Mouse (Mus musculus): Measurements from ENCODE around the gene Uaca. TPM values are rescaled to one million over a fixed set of nuclear protein-coding genes. Genes with fewer than 3 reads are reported as not detected.

Uaca gene
- total RNA-seq, 2 experiments from 2014 or later: 5.6 to 7.0 TPM

DNA sequence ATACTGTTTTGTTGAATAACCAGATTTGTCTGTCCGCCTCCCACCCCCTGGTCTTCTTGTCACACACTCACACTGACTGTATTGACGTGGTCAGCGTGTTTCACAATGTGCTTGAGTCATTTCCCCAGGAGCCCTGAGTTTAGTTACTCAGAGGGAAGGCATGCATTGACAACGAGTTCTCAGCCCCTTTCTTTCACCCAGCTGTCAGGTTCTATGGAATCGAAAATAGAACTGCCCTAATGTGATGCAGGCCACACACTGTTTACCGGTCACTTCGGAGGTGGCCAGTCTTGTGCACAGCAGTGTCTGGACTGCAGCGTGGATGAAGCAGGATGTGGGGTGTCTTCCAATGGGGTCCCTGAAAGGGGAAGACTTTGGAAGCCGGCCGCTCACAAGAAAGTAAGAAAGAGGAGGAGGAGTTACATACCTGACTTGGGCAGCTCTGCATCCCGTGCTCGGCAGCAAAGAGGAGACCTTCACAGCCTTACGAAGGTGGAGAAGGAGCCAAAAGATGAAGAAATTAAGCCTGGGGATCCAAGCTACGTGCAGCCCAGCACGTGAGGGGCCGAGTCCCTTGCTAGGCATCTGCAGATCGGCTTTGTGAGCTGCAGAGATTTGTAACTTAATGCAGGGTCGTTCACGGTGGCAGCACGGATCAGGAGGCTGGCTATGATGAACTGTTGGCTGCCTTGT, 43.3 kb downstream of the Uaca start:
- no peak for DNase-seq

DNA sequence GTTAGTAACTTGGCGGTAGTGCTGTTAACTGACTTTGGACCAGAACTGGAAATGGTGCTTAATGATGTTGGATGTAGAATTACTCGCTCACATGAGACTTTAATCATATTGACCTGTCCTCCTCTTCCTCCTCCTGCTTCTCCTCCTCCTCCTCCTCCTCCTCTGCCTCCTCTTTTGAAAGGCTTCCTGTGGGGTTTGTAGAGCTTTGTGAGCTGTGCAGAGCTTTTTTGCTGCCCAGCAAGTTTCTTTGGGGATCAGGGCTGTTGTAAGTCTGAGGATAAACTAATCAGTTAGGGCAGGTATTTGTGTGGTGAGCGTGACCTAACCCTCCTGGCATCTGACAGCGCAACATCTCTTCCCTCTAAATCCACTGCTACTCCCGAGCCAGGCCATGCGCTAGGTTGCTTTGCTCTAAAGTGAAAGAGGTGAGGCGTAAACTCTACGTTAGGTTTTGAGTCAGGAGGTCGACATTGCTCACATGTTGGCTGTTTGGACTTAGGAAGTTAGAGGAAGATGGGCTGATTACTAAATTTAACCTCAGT, 44.1 kb downstream of the Uaca start:
- no peak for DNase-seq

DNA sequence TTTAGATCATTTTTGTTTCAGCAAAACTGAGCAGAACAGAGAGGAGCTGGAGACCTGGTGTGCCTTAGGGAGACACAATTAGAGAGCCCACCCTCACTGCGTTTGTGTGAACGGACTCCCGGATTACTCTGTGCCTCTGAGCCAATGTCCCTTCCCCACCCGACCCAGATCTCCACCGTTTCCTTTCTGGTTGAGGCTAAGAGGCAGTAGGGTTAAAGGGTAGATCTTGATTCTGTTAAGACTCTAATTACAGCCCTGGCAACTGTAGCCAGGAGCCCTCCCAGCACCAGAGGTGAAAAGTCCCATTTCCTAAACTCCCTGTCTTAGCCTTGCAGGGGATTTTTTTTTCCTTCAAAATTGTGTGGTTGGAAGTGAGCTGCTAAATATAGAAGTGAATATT, 47.1 kb downstream of the Uaca start:
- DNase-seq: no peak

DNA sequence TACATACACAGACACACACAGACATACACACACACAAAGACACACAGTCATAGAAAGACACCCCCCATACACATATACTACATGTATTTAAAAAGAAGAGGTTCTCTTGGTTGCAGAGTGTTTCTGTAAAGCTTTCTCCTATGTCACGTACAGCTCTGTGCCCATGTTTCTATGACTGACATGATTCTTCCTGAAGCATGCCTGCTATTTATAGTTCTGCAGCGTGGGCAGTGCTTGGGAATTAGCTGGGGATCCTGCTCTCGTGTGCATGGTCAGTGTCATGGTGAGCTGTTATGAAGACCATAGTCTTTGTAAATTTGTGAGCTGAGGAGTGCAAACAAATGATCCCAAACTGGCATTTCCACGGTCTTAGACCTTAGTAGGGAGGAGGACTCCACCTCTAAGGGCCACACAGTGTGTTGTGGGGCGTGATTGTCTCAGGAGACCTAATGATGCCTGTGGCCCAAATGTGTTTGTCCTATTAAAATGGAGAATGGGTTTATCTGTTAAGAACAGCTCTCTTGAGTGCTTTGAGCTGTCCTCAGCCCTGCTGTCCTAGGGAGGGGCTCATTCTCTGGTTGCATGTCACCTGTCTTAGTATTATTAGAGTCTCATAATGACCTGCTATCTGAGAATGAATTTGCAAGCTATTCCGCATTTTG, 49.2 kb downstream of the Uaca start:
- no peak for DNase-seq

DNA sequence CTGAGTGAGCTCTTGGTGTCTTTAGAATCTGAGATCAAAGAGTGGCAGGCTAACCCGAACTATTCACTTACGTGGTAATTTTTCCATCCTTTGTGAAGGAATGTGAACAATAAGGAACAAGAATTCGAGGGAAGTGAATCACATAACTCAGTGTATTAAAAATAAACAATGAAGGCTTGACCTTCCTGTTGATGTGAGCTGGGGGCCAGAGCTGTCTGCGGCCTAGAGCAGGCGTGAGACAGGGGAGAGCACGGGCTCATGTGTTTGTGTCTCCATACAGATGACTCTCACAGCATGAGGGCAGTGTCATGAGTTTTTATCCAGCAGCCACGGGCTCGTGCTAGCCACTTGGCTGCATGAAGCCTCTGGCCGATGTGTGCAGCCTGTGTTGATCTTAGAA, 54.4 kb downstream of the Uaca start:
- no peak for DNase-seq

DNA sequence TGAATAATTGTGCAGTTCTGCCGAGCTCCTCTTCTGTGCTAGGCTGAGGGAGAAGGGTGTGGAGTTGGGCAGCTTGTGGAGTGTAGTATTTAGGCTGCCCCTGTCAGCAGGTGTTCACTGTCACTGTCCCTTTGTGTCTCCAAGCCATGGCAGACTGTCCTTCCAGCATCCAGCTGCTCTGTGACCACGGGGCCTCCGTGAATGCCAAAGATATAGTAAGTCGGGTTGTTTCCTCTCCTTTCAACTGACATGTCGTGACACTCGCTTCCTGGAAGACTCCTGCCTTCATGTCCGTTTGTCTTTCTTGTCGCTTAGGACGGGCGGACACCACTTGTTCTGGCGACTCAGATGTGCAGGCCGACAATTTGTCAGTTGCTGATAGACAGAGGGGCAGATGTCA, 55.6 kb downstream of the Uaca start:
- no peak for DNase-seq

DNA sequence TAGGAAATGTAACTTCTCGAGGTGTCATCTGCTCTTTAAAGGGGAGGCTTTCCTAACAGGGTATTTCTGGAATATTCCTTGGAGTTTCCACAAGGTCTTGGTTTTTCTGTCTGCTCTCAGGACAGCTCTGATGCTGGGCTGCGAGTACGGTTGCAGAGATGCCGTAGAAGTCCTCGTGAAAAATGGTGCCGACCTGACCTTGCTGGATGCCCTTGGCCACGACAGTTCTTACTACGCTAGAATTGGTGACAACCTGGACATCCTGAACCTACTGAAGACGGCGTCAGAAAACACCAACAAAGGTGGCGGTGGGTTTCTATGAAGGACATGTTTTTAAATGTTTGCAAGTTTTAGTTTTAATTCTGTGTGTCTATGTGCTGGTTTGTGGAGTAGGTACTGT, 59.9 kb downstream of the Uaca start:
- DNase-seq: no peak

DNA sequence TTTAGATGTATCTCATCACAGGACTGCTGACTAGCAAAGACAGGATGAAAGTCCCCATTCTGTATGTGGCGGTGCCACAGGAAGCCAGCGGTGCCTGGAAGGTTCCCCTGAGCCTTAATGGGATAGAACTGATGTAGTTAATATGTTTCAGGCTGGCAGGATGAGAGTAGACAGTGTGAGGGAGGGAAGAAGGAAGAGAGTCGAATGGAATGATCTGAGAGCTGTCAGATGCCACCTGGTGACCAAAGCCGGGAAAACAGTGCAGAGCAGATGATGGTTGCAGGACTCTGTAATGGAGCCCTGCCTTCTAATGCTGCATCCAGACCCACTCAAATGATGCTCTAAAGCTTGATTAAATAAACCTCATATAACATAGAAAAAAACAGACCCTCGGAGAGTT, 63.5 kb downstream of the Uaca start:
- peak; percentile 65 to 67 for DNase-seq

DNA sequence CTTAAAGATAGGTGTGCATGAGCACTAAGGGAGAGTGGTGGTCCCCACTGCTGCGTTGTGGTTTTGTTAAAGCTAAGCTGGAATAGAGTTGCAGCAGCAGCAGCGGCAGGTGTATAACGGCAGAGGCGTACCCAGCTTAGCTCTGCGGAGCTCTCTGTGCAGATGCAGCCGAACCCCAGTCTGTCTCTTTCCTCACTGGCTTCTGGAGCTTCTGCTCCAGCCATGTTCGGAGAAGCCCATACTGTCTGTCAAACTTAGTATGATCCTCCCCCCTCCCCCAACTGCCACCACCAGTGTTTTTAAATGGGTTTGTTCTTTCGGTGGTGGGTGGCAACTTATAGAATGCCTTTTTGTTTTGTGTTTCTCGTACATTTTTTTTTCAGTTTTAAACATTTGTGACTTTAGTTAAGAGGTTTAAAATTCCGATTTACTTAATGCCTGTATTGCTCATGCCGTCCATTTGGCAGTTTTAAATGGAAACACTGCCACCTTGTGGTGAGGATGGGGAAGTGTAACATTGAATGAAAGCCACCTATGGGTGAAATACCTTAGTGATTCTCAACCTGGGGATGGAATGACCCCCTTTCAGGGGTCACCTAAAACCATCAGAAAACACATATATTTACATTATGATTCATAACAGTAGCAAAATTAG, 64.1 kb downstream of the Uaca start:
- no peak for DNase-seq

DNA sequence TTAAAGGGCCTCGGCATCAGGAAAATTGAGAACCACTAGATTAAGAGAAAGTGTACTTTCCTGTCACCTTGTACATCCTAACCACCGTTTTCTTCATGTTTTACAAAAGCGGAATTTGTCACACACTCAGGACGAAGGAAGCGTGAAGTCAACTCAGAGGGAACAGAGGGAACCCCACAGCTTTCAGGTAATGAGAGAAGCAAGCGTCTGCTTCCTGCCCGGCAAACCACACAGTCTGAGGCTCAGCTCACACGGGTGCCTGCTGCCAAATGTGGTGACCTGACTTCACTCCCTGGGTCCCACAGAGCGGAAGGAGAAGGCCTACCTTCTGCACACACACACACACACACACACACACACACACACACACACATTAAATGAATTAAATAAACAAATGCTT, 64.7 kb downstream of the Uaca start:
- DNase-seq: no peak

DNA sequence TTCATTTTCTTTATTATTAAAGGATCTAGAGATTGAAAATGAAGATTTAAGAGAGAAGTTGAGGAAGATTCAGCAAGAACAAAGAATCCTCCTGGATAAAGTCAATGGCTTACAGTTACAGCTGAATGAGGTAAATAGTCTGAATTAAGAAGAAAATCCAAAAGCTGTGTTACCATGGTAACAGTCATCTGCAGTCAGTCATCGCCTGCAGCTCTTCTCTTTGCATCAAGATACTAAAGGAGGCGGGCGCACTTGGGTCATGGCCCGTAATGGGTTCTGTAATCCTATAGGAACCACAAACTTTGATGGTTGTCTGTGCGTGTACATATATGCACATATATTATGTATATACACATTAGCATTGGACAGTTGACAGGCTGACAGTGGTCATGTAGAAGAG, 66.7 kb downstream of the Uaca start:
- DNase-seq: no peak

DNA sequence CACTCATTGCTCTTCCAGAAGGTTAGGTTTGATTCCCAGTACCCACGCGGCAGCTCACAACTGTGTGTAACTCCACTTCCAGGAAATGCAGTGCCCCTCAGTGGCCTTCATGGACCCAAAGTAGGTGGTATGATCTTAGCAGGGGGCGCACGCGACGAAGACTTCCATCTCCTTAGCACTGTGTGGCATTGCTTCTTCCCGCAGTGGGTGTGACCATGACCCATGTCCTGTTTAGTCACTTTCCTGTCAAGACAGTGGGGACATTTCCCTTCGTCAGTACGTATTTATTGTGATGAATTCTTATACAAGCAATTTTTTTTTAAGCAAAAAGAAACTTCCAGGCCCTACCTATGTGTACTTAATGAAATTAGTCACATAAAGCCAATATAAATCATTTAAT, 70.3 kb downstream of the Uaca start:
- no peak for DNase-seq

DNA sequence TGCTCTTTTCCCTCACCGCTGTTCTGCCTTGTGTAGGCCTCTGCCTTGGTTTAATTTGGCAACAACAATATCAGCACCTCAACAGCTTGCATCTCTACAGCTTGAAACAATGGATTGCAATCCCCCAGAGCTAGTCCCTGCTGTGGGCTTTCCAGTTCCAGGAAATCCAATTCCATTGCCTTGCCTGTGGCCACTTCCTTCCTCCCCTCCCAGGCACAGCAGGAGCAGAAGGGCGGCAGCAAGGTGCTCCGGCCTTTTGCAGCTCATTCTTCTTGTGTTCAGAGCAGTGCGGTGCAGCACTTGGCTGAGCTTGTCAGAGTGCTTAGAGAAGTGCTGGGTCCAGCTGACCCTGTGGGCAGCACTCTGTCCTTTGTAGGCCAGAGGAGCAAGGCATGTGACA, 71.5 kb downstream of the Uaca start:
- no peak for DNase-seq

DNA sequence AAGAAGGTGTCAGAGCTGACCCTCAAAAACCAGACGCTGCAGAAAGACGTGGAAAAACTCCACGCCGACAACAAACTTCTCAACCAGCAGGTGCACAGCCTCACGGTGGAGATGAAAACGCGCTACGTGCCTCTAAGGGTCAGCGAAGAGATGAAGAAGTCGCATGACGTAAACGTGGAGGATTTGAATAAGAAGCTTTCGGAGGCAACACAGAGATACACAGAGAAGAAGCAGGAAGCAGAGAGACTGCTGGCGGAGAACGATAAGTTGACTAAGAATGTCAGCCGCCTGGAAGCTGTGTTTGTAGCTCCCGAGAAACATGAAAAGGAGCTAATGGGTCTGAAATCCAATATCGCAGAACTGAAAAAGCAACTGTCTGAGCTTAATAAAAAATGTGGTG, 76.1 kb downstream of the Uaca start:
- DNase-seq: no peak

DNA sequence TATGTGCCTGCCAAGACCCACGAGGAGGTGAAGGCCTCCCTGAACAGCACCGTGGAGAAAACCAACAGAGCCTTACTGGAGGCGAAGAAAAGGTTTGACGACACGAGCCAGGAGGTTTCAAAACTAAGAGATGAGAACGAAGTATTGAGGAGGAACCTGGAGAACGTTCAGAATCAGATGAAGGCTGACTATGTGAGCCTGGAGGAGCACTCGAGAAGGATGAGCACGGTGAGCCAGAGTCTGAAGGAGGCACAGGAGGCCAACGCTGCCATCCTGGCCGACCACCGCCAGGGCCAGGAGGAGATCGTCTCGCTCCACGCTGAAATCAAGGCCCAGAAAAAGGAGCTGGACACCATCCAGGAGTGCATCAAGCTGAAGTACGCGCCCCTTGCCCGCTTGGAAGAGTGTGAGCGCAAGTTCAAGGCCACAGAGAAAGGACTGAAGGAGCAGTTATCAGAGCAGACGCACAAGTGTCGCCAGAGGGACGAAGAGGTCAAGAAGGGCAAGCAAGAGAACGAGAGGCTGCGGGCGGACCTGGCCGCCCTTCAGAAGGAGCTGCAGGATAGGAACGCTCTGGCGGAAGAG, 76.7 kb downstream of the Uaca start:
- DNase-seq: no peak

DNA sequence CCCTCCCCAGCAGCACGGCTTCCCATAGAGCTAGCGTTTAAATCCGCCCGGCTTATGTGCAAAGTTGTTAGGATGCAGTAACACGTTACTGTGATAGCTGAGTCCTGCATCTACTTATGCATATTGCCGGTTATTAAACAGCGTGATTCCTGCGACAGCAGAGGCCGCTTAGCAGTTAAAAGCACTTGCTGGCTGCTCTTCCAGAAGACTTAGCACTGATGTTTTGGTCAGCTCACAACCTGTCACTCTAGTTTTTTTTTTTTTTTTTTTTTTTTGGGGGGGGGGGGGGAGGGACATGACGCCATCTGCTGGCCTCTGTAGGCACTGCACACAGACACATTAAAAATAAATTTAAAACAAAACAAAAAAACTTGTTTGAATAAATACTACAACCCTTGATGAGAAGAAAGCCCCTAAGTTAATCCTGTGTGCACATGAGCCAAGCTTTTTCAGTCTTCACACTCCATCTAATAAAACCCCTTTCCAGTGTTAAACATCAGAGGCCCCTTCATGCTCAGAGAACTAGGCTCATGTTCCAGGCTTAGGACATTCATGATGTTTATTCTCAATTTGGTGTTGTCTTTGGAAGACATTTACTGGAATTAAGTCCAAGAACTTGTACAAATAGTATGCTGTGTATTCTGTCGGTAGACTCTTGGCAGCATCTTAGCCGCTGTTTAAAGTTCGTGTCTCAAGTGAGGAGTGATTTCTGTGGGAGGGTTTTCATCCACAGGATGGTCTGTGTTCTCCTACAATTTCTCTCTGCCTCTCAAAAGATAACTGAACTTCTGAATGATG, 79.1 kb downstream of the Uaca start:
- DNase-seq: no peak

DNA sequence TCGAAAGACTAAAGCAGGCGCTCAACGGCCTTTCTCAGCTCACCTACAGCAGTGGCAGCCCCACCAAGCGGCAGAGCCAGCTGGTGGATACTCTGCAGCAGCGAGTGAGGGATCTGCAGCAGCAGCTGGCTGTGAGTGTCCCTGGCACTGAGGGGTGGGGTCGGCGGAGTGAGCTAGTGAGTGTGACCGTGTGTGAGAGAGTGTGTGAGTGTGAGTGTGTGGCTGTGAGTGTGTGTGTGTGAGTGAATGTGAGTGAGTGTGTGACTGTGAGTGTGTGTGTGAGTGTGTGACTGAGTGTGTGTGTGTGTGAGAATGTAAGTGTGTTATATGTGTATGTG, 79.7 kb downstream of the Uaca start:
- no peak for DNase-seq

DNA sequence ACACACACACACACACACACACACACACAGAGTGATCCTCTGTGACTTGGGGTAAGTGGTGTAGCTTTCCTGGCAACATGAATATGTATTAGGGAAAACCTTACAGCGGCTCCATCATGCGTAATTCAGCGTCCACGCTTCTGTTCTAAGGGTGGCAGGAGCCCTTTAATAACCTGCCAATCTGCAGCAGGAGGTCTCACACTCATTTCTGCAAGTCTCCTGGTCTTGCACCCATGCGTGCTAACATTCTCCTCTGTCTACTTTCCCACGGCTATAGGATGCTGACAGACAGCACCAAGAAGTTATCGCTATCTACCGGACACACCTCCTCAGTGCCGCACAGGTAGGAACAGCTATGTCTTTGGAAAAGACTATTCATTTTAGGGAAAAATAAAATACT, 81.7 kb downstream of the Uaca start:
- no peak for DNase-seq

DNA sequence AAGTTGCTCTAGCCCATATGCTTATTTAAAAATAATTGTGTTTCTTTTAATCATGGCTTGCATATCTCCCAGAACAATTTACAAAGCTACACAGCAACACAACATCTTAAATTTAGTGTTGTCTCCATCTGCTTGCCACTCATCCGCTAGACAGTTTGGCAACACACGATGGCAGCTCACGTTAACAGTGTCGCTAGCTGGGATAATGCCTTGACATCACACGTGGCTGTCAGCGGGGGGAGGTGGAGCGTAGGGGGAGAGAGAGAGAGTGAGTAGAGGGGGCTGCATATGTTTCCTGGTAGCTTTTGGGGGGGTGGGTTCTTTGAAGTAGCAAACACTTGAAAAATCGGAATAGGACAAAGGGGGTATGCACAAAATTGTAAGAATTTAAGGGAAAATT, 82.2 kb downstream of the Uaca start:
- DNase-seq: no peak

DNA sequence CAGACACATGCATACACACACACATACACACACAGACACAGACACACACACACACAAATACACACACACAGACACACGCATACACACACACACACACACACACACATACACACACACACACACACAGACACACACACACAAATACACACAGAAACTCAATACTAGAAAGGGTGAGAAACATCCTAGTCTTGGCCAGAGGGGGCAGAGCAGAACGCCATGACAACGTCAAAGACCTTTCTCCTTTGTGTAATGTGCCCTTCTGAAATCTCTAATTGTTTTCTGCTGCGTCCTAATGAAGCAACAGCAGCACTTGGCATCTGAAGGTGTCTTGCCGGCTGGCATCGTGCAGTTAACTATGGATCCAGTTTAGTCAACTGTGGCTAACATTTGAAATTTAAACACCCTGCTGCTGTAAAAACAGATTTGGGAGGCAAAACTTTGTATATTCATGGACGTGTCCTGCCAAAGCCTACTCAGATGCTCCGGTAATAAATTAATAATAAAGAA, 83.8 kb downstream of the Uaca start:
- no peak for DNase-seq

DNA sequence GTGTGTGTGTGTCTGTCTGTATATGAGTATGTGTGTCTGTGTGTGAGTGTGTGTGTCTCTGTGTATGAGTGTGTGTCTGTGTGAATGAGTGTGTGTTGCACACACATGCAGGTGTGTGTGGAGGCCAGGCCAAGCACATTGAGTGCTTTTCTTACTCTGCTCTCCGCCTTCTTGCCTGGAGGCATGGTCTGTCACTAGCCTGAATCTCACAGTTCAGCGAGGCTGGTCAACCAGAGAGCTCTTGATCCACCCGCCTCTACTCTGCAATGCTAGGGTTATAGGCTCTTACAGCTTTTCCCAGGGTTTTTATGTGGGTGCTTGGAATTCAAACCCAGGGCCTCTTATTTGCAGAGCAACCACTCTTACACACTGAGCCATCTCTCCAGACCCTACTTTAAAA, 84.3 kb downstream of the Uaca start:
- DNase-seq: no peak

DNA sequence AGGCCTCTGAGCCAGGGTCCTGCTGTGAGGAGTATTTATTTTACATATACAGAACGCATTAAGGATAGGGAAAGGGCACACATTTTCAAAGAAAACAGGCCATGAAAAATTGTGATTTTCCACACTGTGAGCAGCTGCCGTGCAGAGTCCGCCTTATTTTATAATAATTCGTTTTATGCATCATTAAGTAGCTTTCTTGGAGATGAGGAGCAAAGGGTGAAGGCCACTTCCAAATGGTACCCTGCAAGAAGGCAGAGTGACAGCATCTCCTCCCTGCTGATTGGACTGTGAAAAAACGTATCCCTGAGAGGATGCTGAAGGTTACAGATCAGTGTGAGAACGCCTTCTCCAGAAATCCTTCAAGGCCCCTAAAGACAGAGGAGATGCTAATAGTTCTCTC, 90.8 kb downstream of the Uaca start:
- DNase-seq: no peak

Measured in layer of hippocampus, postnatal 36 days (tissue).